Mouse (Mus musculus) lung, postnatal 0 days (tissue): ENCODE data around the gene Lap3.

Source experiments
- CTCF ChIP-seq: IDR thresholded peaks from 2 replicates; pipeline ENCODE4 v1.5.1; 2016; ENCODE audit warnings: antibody characterized with exemption, mild to moderate bottlenecking
- EP300 ChIP-seq: IDR thresholded peaks from 2 replicates; pipeline ENCODE4 v1.6.1; 2016; ENCODE audit warnings: antibody characterized with exemption, mild to moderate bottlenecking, control low read depth

DNA sequence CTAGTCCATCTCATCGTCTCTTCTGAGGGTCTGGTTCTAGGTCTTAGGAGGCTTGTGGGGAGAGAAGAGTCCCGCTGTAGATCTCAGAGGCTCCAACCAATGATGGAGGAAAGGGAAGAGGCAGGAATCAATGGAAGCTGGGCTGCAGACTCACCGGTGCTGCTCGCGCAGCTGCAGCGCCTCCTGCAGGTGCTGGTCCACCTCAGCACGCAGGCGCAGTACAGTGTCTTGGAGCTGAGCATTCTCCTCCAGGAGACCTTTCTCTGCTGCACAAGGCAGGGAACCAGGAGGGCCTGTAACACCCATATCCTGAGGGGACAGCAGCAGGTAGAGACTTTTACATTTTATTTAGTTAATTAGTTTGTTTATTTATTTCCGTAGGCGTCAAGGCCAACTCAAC, 46.3 kb downstream of the Lap3 start:
- TF ChIP-seq CTCF (peak; percentile 43), EP300 (no peak)
